Mouse (Mus musculus) spleen, adult 2 months (tissue): ENCODE measurements around the gene Tprgl. TPM values are rescaled to one million over a fixed set of nuclear protein-coding genes. Genes with fewer than 3 reads are reported as not detected.

Experiments used
- DNase-seq, 2 experiments: peaks; one replicate each; pipeline versions ENCODE4 v3.0.0 to v3.0.0-alpha.2; 2012 to 2021; ENCODE audit warnings: low spot score in 2 of 2, low read depth in 1 of 2
- H3K27ac ChIP-seq: fragments of 200-500 bp; 2 replicates; pipeline ENCODE4 v1.5.1; 2012; ENCODE audit warnings: low read length, inconsistent platforms; ENCODE audit not compliant: insufficient read depth
- H3K27me3 ChIP-seq: fragments of 200-500 bp; 2 replicates; pipeline ENCODE4 v1.6.1; 2012; ENCODE audit warnings: mild to moderate bottlenecking, moderate library complexity, low read length, inconsistent platforms; ENCODE audit not compliant: control insufficient read depth, insufficient read depth
- H3K36me3 ChIP-seq: fragments of 200-500 bp; 2 replicates; pipeline ENCODE4 v1.6.1; 2012; ENCODE audit warnings: mild to moderate bottlenecking, low read length, inconsistent platforms; ENCODE audit not compliant: control insufficient read depth, insufficient read depth
- H3K4me1 ChIP-seq: fragments of 200-500 bp; 2 replicates; pipeline ENCODE4 v1.6.1; 2011; ENCODE audit warnings: inconsistent platforms; ENCODE audit not compliant: control insufficient read depth, insufficient read depth, insufficient read length
- H3K4me3 ChIP-seq: fragments of 200-500 bp; 2 replicates; pipeline ENCODE4 v1.5.1; 2011; ENCODE audit warnings: mild to moderate bottlenecking, inconsistent platforms; ENCODE audit not compliant: insufficient read depth, insufficient read length; ENCODE audit errors: extremely low read depth
- CTCF ChIP-seq: fragments of 200-500 bp; IDR thresholded peaks from 2 replicates; pipeline ENCODE4 v1.5.1; 2011; ENCODE audit warnings: mild to moderate bottlenecking, inconsistent platforms; ENCODE audit not compliant: insufficient read depth, insufficient read length, insufficient replicate concordance; ENCODE audit errors: extremely low read depth
- POLR2A ChIP-seq: fragments of 200-500 bp; IDR thresholded peaks from 2 replicates; pipeline ENCODE4 v1.6.1; 2011; ENCODE audit warnings: low read depth, low read length, inconsistent platforms
- WGBS: fragments of 180-500 bp; shearing (Covaris S2); methylation state at CpG from one replicate; pipeline ENCODE4 v1.1.7; 2018; 5-methylcytosine and 5-hydroxymethylcytosine counted together
- polyA plus RNA-seq: library from polyadenylated mRNA; depleted of rRNA; stranded (reverse); fragments of >200 nt; gene quantifications from 2 replicates; pipeline ENCODE4 v1.2.3, GENCODE M21; 2012

Tprgl gene
- polyA plus RNA-seq, 1 experiment, result 143 TPM

DNA sequence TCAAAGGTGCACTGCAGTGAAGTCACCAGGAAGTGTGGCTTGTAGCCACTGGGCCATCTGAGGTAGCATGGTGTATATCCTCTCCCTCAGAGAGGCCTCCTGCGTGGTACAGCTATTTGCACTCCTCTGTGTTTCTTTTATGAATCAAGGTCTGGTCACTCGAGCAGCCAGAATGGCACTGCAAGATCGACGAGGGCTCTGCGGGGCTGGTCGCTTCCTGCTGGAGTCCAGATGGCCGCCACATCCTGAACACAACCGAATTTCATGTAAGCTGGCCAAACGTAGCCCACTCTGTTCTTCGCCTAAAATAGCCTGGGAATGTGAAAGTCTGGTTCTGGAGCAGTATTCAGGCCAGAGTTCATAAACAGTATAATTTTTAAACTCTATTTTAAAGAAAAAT, 14.1 kb downstream of the Tprgl start:
- Histone ChIP-seq H3K36me3 (peaks cover 7% of the 10 kb centered on the region), H3K4me3 (no peak overlapping the region), H3K27me3 (peaks cover 4% of the 10 kb centered on the region; the same call in 1 of the 2 replicates), H3K4me1 (no peaks in the 10 kb centered on the region; the same call in 1 of the 2 replicates), H3K27ac (no peak overlapping the region)
- TF ChIP-seq POLR2A (no peak), CTCF (no peak)
- no peak for DNase-seq
- 74% methylated on average over 10 of the region's 10 CpGs for WGBS

DNA sequence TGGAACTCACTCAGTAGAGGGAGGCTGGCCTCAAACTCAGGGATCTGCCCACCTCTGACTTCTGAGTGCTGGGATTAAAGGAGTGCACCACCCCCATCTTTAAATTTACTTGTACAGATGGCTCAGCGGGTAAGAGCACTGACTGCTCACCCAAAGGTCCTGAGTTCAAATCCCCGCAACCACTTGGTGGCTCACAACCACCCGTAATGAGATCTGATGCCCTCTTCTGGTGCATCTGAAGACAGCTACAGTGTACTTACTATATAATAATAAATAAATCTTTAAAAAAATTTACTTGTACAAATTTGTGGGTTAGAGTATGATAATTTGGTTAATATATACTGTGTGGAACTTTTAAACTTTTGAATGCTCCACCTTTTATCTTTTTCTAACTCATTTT, 15.8 kb downstream of the Tprgl start:
- DNase-seq, result no peak
- H3K27ac ChIP-seq, result no peak overlapping the region
- peaks cover 19% of the 10 kb centered on the region for H3K27me3 ChIP-seq
- peaks cover 8% of the 10 kb centered on the region for H3K4me1 ChIP-seq
- WGBS, result 91% methylated on average over 3 of the region's 3 CpGs
- no peak overlapping the region for H3K4me3 ChIP-seq
- TF ChIP-seq POLR2A, result no peak
- TF ChIP-seq CTCF, result no peak
- H3K36me3 ChIP-seq, result peaks cover 7% of the 10 kb centered on the region

DNA sequence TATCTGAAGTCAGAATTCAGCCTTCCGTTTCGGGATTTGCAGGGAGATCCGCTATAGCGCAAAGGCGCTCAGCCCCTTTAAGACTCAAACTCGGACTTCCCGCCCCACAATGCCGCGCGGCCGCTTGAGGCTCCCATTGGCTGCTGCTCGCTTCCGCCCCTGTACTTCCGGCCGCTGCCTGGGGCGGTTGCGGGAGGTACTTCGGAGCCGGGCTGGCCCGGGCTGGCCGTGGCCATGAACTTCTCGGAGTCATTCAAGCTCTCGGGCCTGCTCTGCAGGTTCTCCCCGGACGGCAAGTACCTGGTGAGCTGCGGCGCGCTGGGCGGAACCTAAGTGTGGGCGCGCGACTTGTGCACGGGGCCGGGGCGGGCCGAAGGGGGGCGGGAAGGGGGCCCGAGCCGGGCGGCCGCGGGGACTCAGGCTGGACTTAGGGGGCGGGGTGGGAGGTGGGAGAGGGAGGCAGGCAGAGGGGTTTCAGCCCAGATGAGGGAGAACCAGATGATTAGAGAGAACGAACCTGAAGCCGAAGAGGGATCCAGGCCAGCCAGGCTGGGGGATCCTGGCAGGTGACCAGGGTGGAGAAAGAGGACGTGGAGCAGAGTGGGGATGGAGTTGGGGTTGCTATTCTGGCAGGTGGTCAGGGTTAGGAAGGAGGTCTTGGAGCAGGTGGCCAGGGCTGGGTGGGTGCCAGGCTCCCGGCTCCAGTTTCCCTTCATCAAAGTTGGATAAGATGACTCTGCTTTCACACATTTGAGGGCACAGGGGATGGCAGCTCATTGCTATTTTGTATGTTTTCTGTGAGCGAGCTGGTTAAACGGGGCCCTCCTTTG, 18.0 kb downstream of the Tprgl start, which contains the start of gene Wrap73:
TSS of gene Wrap73 (plus strand) at position 162 of the 830 bp plus-strand sequence.
- no peak within 1 kb of the TSS; the same call in 1 of the 2 replicates for H3K27ac ChIP-seq
- DNase-seq, result peak; percentile 63 to 86
- peak within 1 kb of the TSS; percentile 97 for H3K4me3 ChIP-seq
- H3K27me3 ChIP-seq, result peaks cover 28% of the 10 kb centered on the region
- WGBS, result 2% methylated on average over 44 of the region's 49 CpGs
- H3K4me1 ChIP-seq, result peaks cover 11% of the 10 kb centered on the region
- TF ChIP-seq CTCF (no peak), POLR2A (peak; percentile 58)
- H3K36me3 ChIP-seq, result peaks cover 2% of the 10 kb centered on the region; the same call in 1 of the 2 replicates

DNA sequence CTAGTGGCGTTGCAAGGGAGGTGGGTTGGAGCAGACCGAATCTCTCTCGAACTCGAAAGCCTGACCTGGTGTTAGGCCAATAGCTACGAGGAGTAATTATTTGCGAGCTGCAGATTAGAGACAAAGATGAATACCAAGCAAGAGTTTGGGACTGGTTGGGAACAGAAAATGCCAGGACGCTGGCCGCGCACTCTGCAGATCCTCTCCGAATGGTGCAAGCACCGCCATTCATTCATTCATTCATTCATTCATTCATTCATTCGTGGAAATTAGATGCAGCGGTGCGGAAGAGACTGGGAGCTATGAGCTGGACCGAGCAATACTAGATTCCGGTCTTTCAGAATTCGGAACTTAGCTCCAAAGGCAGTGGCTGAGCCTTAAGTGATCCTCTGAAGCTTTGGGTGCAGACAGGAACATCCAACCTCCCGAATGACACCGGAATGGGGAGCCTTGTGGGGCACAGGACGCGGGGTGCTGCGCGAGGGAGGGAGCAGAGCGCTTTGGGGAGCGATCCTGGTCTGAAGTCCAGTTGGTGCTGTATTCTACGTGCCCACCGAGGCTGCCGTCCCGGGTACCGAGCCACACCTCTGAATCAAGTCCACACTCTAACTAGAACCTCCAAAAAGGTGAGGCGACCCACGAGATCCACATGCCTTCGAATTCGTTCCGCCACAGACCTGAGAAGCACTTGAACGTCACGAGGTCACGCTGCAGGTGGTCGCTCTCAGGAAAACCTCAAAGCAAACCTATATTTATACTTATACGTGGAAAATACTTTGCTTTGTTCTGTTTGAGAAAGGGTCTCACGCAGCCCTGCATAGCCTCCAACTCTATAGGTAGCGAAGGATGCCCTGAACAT, 19.2 kb downstream of the Tprgl start:
- H3K4me1 ChIP-seq, result peaks cover 11% of the 10 kb centered on the region
- 3% methylated on average over 42 of the region's 42 CpGs for WGBS
- DNase-seq, result no peak
- H3K4me3 ChIP-seq, result peak overlapping the region; percentile 41; the same call in 1 of the 2 replicates
- H3K36me3 ChIP-seq, result 0 out of 2 replicates have a peak, but pooled peaks cover under 1% of the 10 kb centered on the region
- no peak for TF ChIP-seq POLR2A
- no peak for TF ChIP-seq CTCF
- H3K27ac ChIP-seq, result no peak overlapping the region
- H3K27me3 ChIP-seq, result peaks cover 30% of the 10 kb centered on the region

DNA sequence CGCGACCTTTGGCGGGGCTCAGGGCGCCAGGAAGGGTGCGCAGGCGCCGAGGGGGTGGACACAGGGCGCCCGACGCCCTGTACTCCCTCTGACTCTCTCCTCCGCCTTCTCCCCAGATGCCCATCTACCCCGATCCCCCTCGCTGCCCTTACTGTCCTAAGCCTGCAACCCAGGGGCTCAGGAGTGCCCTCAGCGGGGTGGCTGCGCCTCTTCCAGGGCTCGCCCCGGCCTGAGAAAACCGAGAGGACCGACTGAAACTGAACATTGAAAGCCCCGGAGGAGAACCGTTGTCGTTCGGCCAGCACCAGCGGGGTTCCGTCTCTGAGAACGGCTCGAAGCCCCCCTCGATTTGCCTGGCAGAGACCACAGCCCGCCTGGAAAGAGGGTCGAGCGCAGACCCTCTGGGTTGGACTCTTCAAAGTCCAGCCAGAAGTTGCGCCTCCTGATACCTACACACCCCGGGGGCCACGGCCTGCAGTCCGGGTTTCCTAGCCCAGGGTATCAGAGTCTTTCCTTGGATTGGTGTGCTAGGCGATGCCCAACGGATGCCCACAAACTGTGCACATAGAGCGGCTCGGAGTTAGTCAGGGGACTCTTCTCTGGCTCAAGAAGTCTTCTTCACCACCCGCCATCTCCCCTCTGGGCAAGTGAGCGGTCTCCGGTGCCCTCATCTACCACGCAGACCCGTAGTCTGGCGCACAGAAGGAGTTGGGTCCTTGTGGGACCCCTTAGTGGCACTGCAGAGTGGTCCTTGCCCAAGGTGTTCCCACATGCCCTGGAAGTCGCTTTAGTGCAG, 20.1 kb downstream of the Tprgl start:
- Histone ChIP-seq H3K27ac (no peak overlapping the region), H3K36me3 (no peaks in the 10 kb centered on the region), H3K4me3 (peak overlapping the region; percentile 53), H3K4me1 (peaks cover 11% of the 10 kb centered on the region), H3K27me3 (peaks cover 31% of the 10 kb centered on the region)
- WGBS, result 5% methylated on average over 46 of the region's 46 CpGs
- no peak for DNase-seq
- TF ChIP-seq POLR2A (no peak), CTCF (no peak)

DNA sequence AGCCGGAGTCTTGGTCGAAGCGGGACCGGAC, 20.5 kb downstream of the Tprgl start, which contains the start of gene Trp73:
TSS of gene Trp73 (minus strand) at position 27 of the 31 bp plus-strand sequence.
- DNase-seq, result no peak
- Histone ChIP-seq H3K4me3 (peak within 1 kb of the TSS; percentile 53), H3K27me3 (peaks cover 32% of the 10 kb centered on the region), H3K27ac (no peak within 1 kb of the TSS), H3K4me1 (peaks cover 11% of the 10 kb centered on the region), H3K36me3 (no peaks in the 10 kb centered on the region)
- 5% methylated on average over 4 of the region's 4 CpGs for WGBS
- no peak for TF ChIP-seq POLR2A
- no peak for TF ChIP-seq CTCF
